Mouse (Mus musculus) spleen, adult 12 weeks (tissue): ENCODE measurements around the gene Ncs1.

Source experiments
- DNase-seq: peaks from one replicate; pipeline ENCODE4 v3.0.0; 2022; ENCODE audit warnings: low spot score

Gene Ncs1

GRCm38 (mm10) chr2:31339826-31340225 lies 94.2 kb downstream of the Ncs1 start:
- DNase-seq, result no peak

GRCm38 (mm10) chr2:31341726-31342535 lies 96.3 kb downstream of the Ncs1 start:
- no peak for DNase-seq
